In the genomic region with DNA sequence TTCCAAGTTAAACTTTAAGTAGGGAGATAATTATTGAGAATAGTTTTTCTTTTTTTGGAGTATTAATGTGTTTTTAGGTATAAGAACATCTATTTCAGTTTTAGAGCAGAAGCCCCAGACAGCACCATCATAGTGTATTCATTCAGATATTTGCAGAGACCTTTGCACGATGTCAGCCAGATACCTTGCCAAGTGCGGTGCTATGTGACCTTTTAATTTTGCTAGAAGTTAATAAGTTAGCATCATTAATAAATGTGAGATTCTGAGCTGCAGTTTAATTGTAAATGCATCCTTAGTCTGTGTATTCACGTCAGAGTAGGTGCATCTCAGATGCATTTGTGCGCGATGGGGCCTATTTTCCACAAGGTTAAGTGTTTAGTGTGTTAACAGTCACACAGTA, we compare ENCODE assay signal across 28 mouse cellular contexts.
"Had no signal": no experiment of that assay in that cellular context is flagged by ENCODE, and none has a peak within 500 bp of the region (broad histone marks: within the 10 kb centered on the region; RNA-seq: fewer than 3 reads in every experiment).

No protein-coding gene starts in this region.

- H3K4me1 ChIP-seq: embryonic facial prominence, embryonic 10.5 days; embryonic facial prominence, embryonic 12.5 days; embryonic facial prominence, embryonic 15.5 days; forebrain, embryonic 10.5 days; forebrain, embryonic 12.5 days; forebrain, embryonic 13.5 days; forebrain, embryonic 15.5 days had no signal

- H3K4me2 ChIP-seq: embryonic facial prominence, embryonic 12.5 days; embryonic facial prominence, embryonic 13.5 days; embryonic facial prominence, embryonic 15.5 days; forebrain, embryonic 12.5 days; forebrain, embryonic 13.5 days; forebrain, embryonic 15.5 days had no signal

- H3K4me3 ChIP-seq: embryonic facial prominence, embryonic 10.5 days; embryonic facial prominence, embryonic 12.5 days; embryonic facial prominence, embryonic 13.5 days; embryonic facial prominence, embryonic 15.5 days; erythroblast, embryonic 14.5 days; forebrain, embryonic 10.5 days; forebrain, embryonic 12.5 days; forebrain, embryonic 13.5 days; forebrain, embryonic 15.5 days; gastrocnemius, adult 2 months had no signal

- H3K9me3 ChIP-seq: embryonic facial prominence, embryonic 10.5 days; embryonic facial prominence, embryonic 12.5 days; embryonic facial prominence, embryonic 13.5 days; embryonic facial prominence, embryonic 15.5 days; forebrain, embryonic 10.5 days; forebrain, embryonic 12.5 days; forebrain, embryonic 13.5 days; forebrain, embryonic 15.5 days had no signal

- H3K36me3 ChIP-seq: embryonic facial prominence, embryonic 10.5 days; embryonic facial prominence, embryonic 12.5 days; embryonic facial prominence, embryonic 13.5 days; embryonic facial prominence, embryonic 15.5 days; forebrain, embryonic 10.5 days; forebrain, embryonic 12.5 days; forebrain, embryonic 15.5 days had no signal

- DNase-seq: cerebellum, adult 18-20 months; cerebellum, adult 2 months; cerebellum, adult 8-10 months; cerebellum, adult 9-10 months; cerebellum, adult 9-11 months; cerebellum, postnatal 10 days; cerebellum, postnatal 14 days; cerebellum, postnatal 25 days; cerebellum, postnatal 36 days; embryo, embryonic 11 days; forebrain, postnatal 0 days; gastrocnemius, adult 2 months; gastrocnemius, postnatal 10 days; gastrocnemius, postnatal 14 days; gastrocnemius, postnatal 25 days; gastrocnemius, postnatal 36 days; heart, adult 18-20 months had no signal

- H3K27me3 ChIP-seq: embryonic facial prominence, embryonic 12.5 days; embryonic facial prominence, embryonic 13.5 days; embryonic facial prominence, embryonic 15.5 days; forebrain, embryonic 12.5 days; forebrain, embryonic 13.5 days; forebrain, embryonic 15.5 days had no signal

- H3K9ac ChIP-seq: embryonic facial prominence, embryonic 12.5 days; embryonic facial prominence, embryonic 13.5 days; embryonic facial prominence, embryonic 15.5 days; forebrain, embryonic 12.5 days; forebrain, embryonic 13.5 days; forebrain, embryonic 15.5 days; forebrain, postnatal 0 days had no signal

- H3K27ac ChIP-seq: embryonic facial prominence, embryonic 10.5 days; embryonic facial prominence, embryonic 12.5 days; embryonic facial prominence, embryonic 13.5 days; embryonic facial prominence, embryonic 15.5 days; forebrain, embryonic 10.5 days; forebrain, embryonic 12.5 days; forebrain, embryonic 13.5 days; forebrain, embryonic 15.5 days; gastrocnemius, adult 2 months had no signal

- ATAC-seq: forebrain, embryonic 13.5 days; forebrain, embryonic 14.5 days; forebrain, embryonic 15.5 days; forebrain, embryonic 16.5 days; forebrain, postnatal 0 days had no signal
